11 mouse cellular contexts compared by ENCODE assay signal in genomic region chr17:25264453-25264852, GRCm38 (mm10). TPM values are rescaled to one million over a fixed set of nuclear protein-coding genes. Genes with fewer than 3 reads are reported as not detected.
DNase-seq lines count a peak whose midpoint lies in the region; ATAC-seq lines count a peak whose summit lies in the region.
"Had no signal": no experiment of that assay in that cellular context is flagged by ENCODE, and none has a peak within 500 bp of the region (broad histone marks: within the 10 kb centered on the region; RNA-seq: fewer than 3 reads in every experiment).

No protein-coding gene starts in this region.

- peaks cover under 1% of the 10 kb centered on the region; the same call in 1 of the 2 replicates for H3K4me1 ChIP-seq in heart, embryonic 12.5 days (replicated peaks)
- peaks cover 3% of the 10 kb centered on the region for H3K4me1 ChIP-seq in hindbrain, embryonic 13.5 days (replicated peaks)

- no peaks in the 10 kb centered on the region for H3K27me3 ChIP-seq in heart, embryonic 12.5 days (replicated peaks)
- H3K27me3 ChIP-seq in hindbrain, embryonic 13.5 days, result no peaks in the 10 kb centered on the region
- H3K27me3 ChIP-seq: Patski had no signal

- WGBS in heart, embryonic 12.5 days, result 61% methylated on average over 3 of the region's 3 CpGs
- WGBS in hindbrain, embryonic 13.5 days, result 74% methylated on average over 3 of the region's 3 CpGs

- H3K27ac ChIP-seq in heart, embryonic 12.5 days (ENCODE audit: poor library complexity, severe bottlenecking), result no peak overlapping the region
- H3K27ac ChIP-seq in hindbrain, embryonic 13.5 days, result no peak overlapping the region

- H3K4me3 ChIP-seq in heart, embryonic 12.5 days, result no peak overlapping the region
- no peak overlapping the region for H3K4me3 ChIP-seq in hindbrain, embryonic 13.5 days

- DNase-seq in heart, adult 11 months, result peak; percentile 97
- peak; percentile 30 for DNase-seq in right cerebral cortex, adult 18-20 months
- no peak for DNase-seq in right cerebral cortex, postnatal 14 days
- peak; percentile 57 to 68 for DNase-seq in heart, adult 9 months (ENCODE audit: low spot score in 2 of 2)
- peak; percentile 66 for DNase-seq in skeletal muscle tissue, adult 2 months (ENCODE audit: low read depth, low spot score)
- DNase-seq in right cerebral cortex, postnatal 4 days, result no peak
- DNase-seq: lung, postnatal 4 days had no signal

- H3K4me2 ChIP-seq in heart, embryonic 12.5 days, result no peak overlapping the region
- no peak overlapping the region for H3K4me2 ChIP-seq in hindbrain, embryonic 13.5 days

- no peaks in the 10 kb centered on the region for H3K9me3 ChIP-seq in heart, embryonic 12.5 days (replicated peaks)
- H3K9me3 ChIP-seq in hindbrain, embryonic 13.5 days, result no peaks in the 10 kb centered on the region

- no peak for ATAC-seq in heart, embryonic 12.5 days (ENCODE audit: insufficient number of reproducible peaks, low FRiP score)
- no peak for ATAC-seq in hindbrain, embryonic 13.5 days (ENCODE audit: low FRiP score)
- ATAC-seq: Patski had no signal

- no peak overlapping the region for H3K9ac ChIP-seq in heart, embryonic 12.5 days
- no peak overlapping the region for H3K9ac ChIP-seq in hindbrain, embryonic 13.5 days

- H3K36me3 ChIP-seq in heart, embryonic 12.5 days, result peaks cover 82% of the 10 kb centered on the region
- H3K36me3 ChIP-seq in hindbrain, embryonic 13.5 days, result peaks cover 80% of the 10 kb centered on the region

RNA-seq across cellular contexts. Expression of gene Baiap3, which starts 8.3 kb away (rescaled TPM):
- 0.18 and 0.42 TPM in 2 replicates for polyA plus RNA-seq in heart, embryonic 12.5 days (2016; fragmentation: Nextera tagmentation; extraction: Ambion mirVana)
- polyA plus RNA-seq in hindbrain, embryonic 13.5 days (2015; fragmentation: Nextera tagmentation; extraction: Ambion mirVana), result 6.4 and 6.5 TPM in 2 replicates

RNA-seq across cellular contexts. Expression of gene Ube2i, which starts 10.0 kb away (rescaled TPM):
- polyA plus RNA-seq in heart, embryonic 12.5 days (2016; fragmentation: Nextera tagmentation; extraction: Ambion mirVana), result 459 and 468 TPM in 2 replicates
- polyA plus RNA-seq in hindbrain, embryonic 13.5 days (2015; fragmentation: Nextera tagmentation; extraction: Ambion mirVana), result 566 and 573 TPM in 2 replicates

RNA-seq across cellular contexts. Expression of gene Tsr3, which starts 24.5 kb away (rescaled TPM):
- polyA plus RNA-seq in heart, embryonic 12.5 days (2016; fragmentation: Nextera tagmentation; extraction: Ambion mirVana), result 33.3 and 34.1 TPM in 2 replicates
- 59.6 and 62.9 TPM in 2 replicates for polyA plus RNA-seq in hindbrain, embryonic 13.5 days (2015; fragmentation: Nextera tagmentation; extraction: Ambion mirVana)

RNA-seq across cellular contexts. Expression of gene Gnptg, which starts 24.5 kb away (rescaled TPM):
- polyA plus RNA-seq in heart, embryonic 12.5 days (2016; fragmentation: Nextera tagmentation; extraction: Ambion mirVana), result 25.0 TPM in 2 replicates
- polyA plus RNA-seq in hindbrain, embryonic 13.5 days (2015; fragmentation: Nextera tagmentation; extraction: Ambion mirVana), result 91.6 and 94.0 TPM in 2 replicates

RNA-seq across cellular contexts. Expression of gene Prss34, which starts 33.7 kb away (rescaled TPM):
- not detected in 2 replicates for polyA plus RNA-seq in heart, embryonic 12.5 days (2016; fragmentation: Nextera tagmentation; extraction: Ambion mirVana)
- not detected in 2 replicates for polyA plus RNA-seq in hindbrain, embryonic 13.5 days (2015; fragmentation: Nextera tagmentation; extraction: Ambion mirVana)
- polyA plus RNA-seq: embryonic facial prominence, embryonic 11.5 days; Patski had no signal

Comparison
In these comparisons a context has a peak if more than half of its experiments do, and no peak if none do; other contexts are left out.
1. DNase-seq: peak in heart, adult 11 months (single experiment), right cerebral cortex, adult 18-20 months (single experiment), heart, adult 9 months (2 of 2) and skeletal muscle tissue, adult 2 months (single experiment); none in right cerebral cortex, postnatal 14 days (single experiment) and right cerebral cortex, postnatal 4 days (single experiment).